Mouse (Mus musculus) liver, embryonic 15.5 days (tissue): ENCODE results near the gene Tusc1. TPM values are rescaled to one million over a fixed set of nuclear protein-coding genes. Genes with fewer than 3 reads are reported as not detected.

Experiments
- ATAC-seq: fragments of 200-750 bp; cut with Nextera tagmentation; 2 replicates; pipeline ENCODE4 v1.8.0; 2017; ENCODE audit warnings: moderate number of reproducible peaks, mild to moderate bottlenecking, moderate library complexity; ENCODE audit not compliant: insufficient read depth
- H3K27ac ChIP-seq: fragments of 300-500 bp; sonication (generic); replicated peaks from 2 replicates; pipeline ENCODE4 v1.5.1; 2015; ENCODE audit warnings: mild to moderate bottlenecking, inconsistent platforms
- H3K27me3 ChIP-seq: fragments of 300-500 bp; sonication (generic); 2 replicates; pipeline ENCODE4 v1.6.1; 2015; ENCODE audit warnings: mild to moderate bottlenecking, inconsistent platforms
- H3K36me3 ChIP-seq: fragments of 300-500 bp; sonication (generic); replicated peaks from 2 replicates; pipeline ENCODE4 v1.6.1; 2015; ENCODE audit warnings: moderate library complexity, mild to moderate bottlenecking, inconsistent platforms
- H3K4me1 ChIP-seq: fragments of 300-500 bp; sonication (generic); replicated peaks from 2 replicates; pipeline ENCODE4 v1.6.1; 2015; ENCODE audit warnings: inconsistent platforms
- H3K4me2 ChIP-seq: fragments of 300-500 bp; sonication (generic); 2 replicates; pipeline ENCODE4 v1.6.1; 2015; ENCODE audit warnings: moderate library complexity, mild to moderate bottlenecking, inconsistent platforms
- H3K4me3 ChIP-seq: fragments of 300-500 bp; sonication (generic); replicated peaks from 2 replicates; pipeline ENCODE4 v1.5.1; 2015; ENCODE audit warnings: mild to moderate bottlenecking, inconsistent platforms
- H3K9ac ChIP-seq: fragments of 300-500 bp; sonication (generic); 2 replicates; pipeline ENCODE4 v1.6.1; 2015; ENCODE audit warnings: moderate library complexity, mild to moderate bottlenecking, inconsistent platforms
- H3K9me3 ChIP-seq: fragments of 300-500 bp; sonication (generic); replicated peaks from 2 replicates; pipeline ENCODE4 v1.6.1; 2016; ENCODE audit warnings: inconsistent platforms
- WGBS: fragments of 180-500 bp; shearing (Covaris S2); methylation state at CpG from one replicate; pipeline ENCODE4 v1.1.7; 2015; ENCODE audit warnings: mixed read lengths; ENCODE audit not compliant: insufficient replicate concordance; 5-methylcytosine and 5-hydroxymethylcytosine counted together
- polyA plus RNA-seq: library from polyadenylated mRNA; unstranded; fragments of >200 nt; fragmentation: Nextera tagmentation; extraction: Ambion mirVana; gene quantifications from 2 replicates; pipeline ENCODE4 v1.2.1, GENCODE M21; 2015

Tusc1 gene
- polyA plus RNA-seq: 3.0 and 3.8 TPM in 2 replicates

- Histone ChIP-seq H3K36me3 (no peaks in the 10 kb centered on the region), H3K4me1 (peaks cover 35% of the 10 kb centered on the region), H3K4me3 (peak within 1 kb of the TSS; percentile 83), H3K9ac (peak within 1 kb of the TSS; percentile 93), H3K27ac (peak within 1 kb of the TSS; percentile 97), H3K27me3 (no peaks in the 10 kb centered on the region), H3K4me2 (peak within 1 kb of the TSS; percentile 99), H3K9me3 (no peaks in the 10 kb centered on the region)
- ATAC-seq: peak; percentile 85
- WGBS: under 1% methylated on average over 84 of the region's 97 CpGs
These were observed at the start of gene Tusc1 for GRCm38 (mm10) chr4:93335118-93336003. Tusc1 (minus strand) TSS chr4:93335511.

- H3K36me3 ChIP-seq: no peaks in the 10 kb centered on the region
- no peaks in the 10 kb centered on the region for H3K4me1 ChIP-seq
- no peak for ATAC-seq
- 56% methylated on average over 2 of the region's 2 CpGs for WGBS
- H3K9me3 ChIP-seq: no peaks in the 10 kb centered on the region
- H3K4me2 ChIP-seq: no peak overlapping the region
- no peaks in the 10 kb centered on the region for H3K27me3 ChIP-seq
- no peak overlapping the region for H3K4me3 ChIP-seq
- no peak overlapping the region for H3K9ac ChIP-seq
- no peak overlapping the region for H3K27ac ChIP-seq
These were observed 17.6 kb upstream of the Tusc1 start for GRCm38 (mm10) chr4:93352930-93353329.

- Histone ChIP-seq H3K27me3 (no peaks in the 10 kb centered on the region), H3K4me2 (no peak overlapping the region), H3K4me1 (no peaks in the 10 kb centered on the region), H3K9ac (no peak overlapping the region), H3K9me3 (no peaks in the 10 kb centered on the region), H3K27ac (no peak overlapping the region), H3K4me3 (no peak overlapping the region), H3K36me3 (no peaks in the 10 kb centered on the region)
- 72% methylated on average over 2 of the region's 2 CpGs for WGBS
- no peak for ATAC-seq
These were observed 9.0 kb upstream of the Tusc1 start for GRCm38 (mm10) chr4:93344357-93344756.

GRCm38 (mm10) chr4:93341568-93341967 lies 6.3 kb upstream of the Tusc1 start:
- Histone ChIP-seq H3K4me1 (peaks cover 17% of the 10 kb centered on the region), H3K9ac (no peak overlapping the region), H3K4me2 (no peak overlapping the region), H3K27me3 (no peaks in the 10 kb centered on the region), H3K27ac (no peak overlapping the region), H3K9me3 (no peaks in the 10 kb centered on the region), H3K4me3 (no peak overlapping the region), H3K36me3 (no peaks in the 10 kb centered on the region)
- no peak for ATAC-seq

- Histone ChIP-seq H3K4me2 (no peak overlapping the region), H3K4me3 (no peak overlapping the region), H3K9ac (no peak overlapping the region), H3K27ac (no peak overlapping the region), H3K36me3 (no peaks in the 10 kb centered on the region), H3K27me3 (no peaks in the 10 kb centered on the region), H3K9me3 (no peaks in the 10 kb centered on the region), H3K4me1 (peaks cover 35% of the 10 kb centered on the region)
- ATAC-seq: no peak
- 24% methylated on average over 3 of the region's 3 CpGs for WGBS
These were observed 2.7 kb upstream of the Tusc1 start for GRCm38 (mm10) chr4:93337977-93338376.

- Histone ChIP-seq H3K36me3 (no peaks in the 10 kb centered on the region), H3K9me3 (no peaks in the 10 kb centered on the region), H3K9ac (peak overlapping the region; percentile 93), H3K4me3 (peak overlapping the region; percentile 83), H3K27me3 (no peaks in the 10 kb centered on the region), H3K4me2 (peak overlapping the region; percentile 99), H3K27ac (peak overlapping the region; percentile 97), H3K4me1 (peaks cover 35% of the 10 kb centered on the region)
- WGBS: 0% methylated on average over 49 of the region's 49 CpGs
- ATAC-seq: peak; percentile 87
These were observed 634 bp downstream of the Tusc1 start for GRCm38 (mm10) chr4:93334636-93335117.

- WGBS: 60% methylated on average over 3 of the region's 3 CpGs
- H3K4me2 ChIP-seq: no peak overlapping the region
- ATAC-seq: no peak
- no peaks in the 10 kb centered on the region for H3K36me3 ChIP-seq
- H3K9ac ChIP-seq: no peak overlapping the region
- H3K4me3 ChIP-seq: no peak overlapping the region
- H3K27ac ChIP-seq: no peak overlapping the region
- H3K4me1 ChIP-seq: no peaks in the 10 kb centered on the region
- no peaks in the 10 kb centered on the region for H3K27me3 ChIP-seq
- no peaks in the 10 kb centered on the region for H3K9me3 ChIP-seq
These were observed 27.8 kb downstream of the Tusc1 start for GRCm38 (mm10) chr4:93307486-93307885.

GRCm38 (mm10) chr4:93286065-93286464 lies 49.2 kb downstream of the Tusc1 start:
- 71% methylated on average over 4 of the region's 4 CpGs for WGBS
- Histone ChIP-seq H3K4me2 (no peak overlapping the region), H3K4me3 (no peak overlapping the region), H3K9me3 (no peaks in the 10 kb centered on the region), H3K9ac (no peak overlapping the region), H3K27ac (no peak overlapping the region), H3K36me3 (no peaks in the 10 kb centered on the region), H3K4me1 (no peaks in the 10 kb centered on the region), H3K27me3 (no peaks in the 10 kb centered on the region)
- no peak for ATAC-seq
